Mouse (Mus musculus) embryonic facial prominence, embryonic 14.5 days (tissue): Measurements from ENCODE around the gene Wnt5a. TPM values are rescaled to one million over a fixed set of nuclear protein-coding genes. Genes with fewer than 3 reads are reported as not detected.

Experiments used
- ATAC-seq: fragments of 200-750 bp; cut with Nextera tagmentation; 2 replicates; pipeline ENCODE4 v1.8.0; 2017; ENCODE audit warnings: low read depth, moderate number of reproducible peaks, moderate TSS enrichment
- DNase-seq: peaks from one replicate; pipeline ENCODE4 v3.0.0-alpha.2; 2015; ENCODE audit warnings: low spot score
- H3K27ac ChIP-seq: fragments of 300-500 bp; sonication (generic); replicated peaks from 2 replicates; pipeline ENCODE4 v1.5.1; 2014; ENCODE audit warnings: low read depth, mild to moderate bottlenecking, low read length, moderate library complexity
- H3K27me3 ChIP-seq: fragments of 300-500 bp; sonication (generic); replicated peaks from 2 replicates; pipeline ENCODE4 v1.6.1; 2014; ENCODE audit warnings: low read length; ENCODE audit not compliant: control insufficient read depth, insufficient read depth
- H3K36me3 ChIP-seq: fragments of 300-500 bp; sonication (generic); 2 replicates; pipeline ENCODE4 v1.6.1; 2014; ENCODE audit warnings: low read length, mixed read lengths; ENCODE audit not compliant: control insufficient read depth, insufficient read depth
- H3K4me1 ChIP-seq: fragments of 300-500 bp; sonication (generic); 2 replicates; pipeline ENCODE4 v1.6.1; 2014; ENCODE audit warnings: antibody characterized with exemption, low read length; ENCODE audit not compliant: control insufficient read depth, insufficient read depth
- H3K4me2 ChIP-seq: fragments of 300-500 bp; sonication (generic); 2 replicates; pipeline ENCODE4 v1.6.1; 2014; ENCODE audit warnings: low read depth, mild to moderate bottlenecking, low read length, moderate library complexity, mixed read lengths
- H3K4me3 ChIP-seq: fragments of 300-500 bp; sonication (generic); 2 replicates; pipeline ENCODE4 v1.5.1; 2014; ENCODE audit warnings: low read depth, mild to moderate bottlenecking, low read length
- H3K9ac ChIP-seq: fragments of 300-500 bp; sonication (generic); 2 replicates; pipeline ENCODE4 v1.6.1; 2014; ENCODE audit warnings: low read depth, mild to moderate bottlenecking, low read length, moderate library complexity, mixed read lengths
- H3K9me3 ChIP-seq: fragments of 300-500 bp; sonication (generic); 2 replicates; pipeline ENCODE4 v1.6.1; 2016; ENCODE audit warnings: low read length; ENCODE audit not compliant: control insufficient read depth
- WGBS: fragments of 180-500 bp; shearing (Covaris S2); extraction: QIAGEN DNeasy Blood & Tissue Kit; methylation state at CpG from one replicate; pipeline ENCODE4 v1.1.7; 2014; 5-methylcytosine and 5-hydroxymethylcytosine counted together
- polyA plus RNA-seq: library from polyadenylated mRNA; unstranded; fragments of >200 nt; fragmentation: Nextera tagmentation; extraction: Ambion mirVana; gene quantifications from 2 replicates; pipeline ENCODE4 v1.2.1, GENCODE M21; 2014

Wnt5a gene
- polyA plus RNA-seq, 1 experiment from 2014 or later, result 58.6 TPM

DNA sequence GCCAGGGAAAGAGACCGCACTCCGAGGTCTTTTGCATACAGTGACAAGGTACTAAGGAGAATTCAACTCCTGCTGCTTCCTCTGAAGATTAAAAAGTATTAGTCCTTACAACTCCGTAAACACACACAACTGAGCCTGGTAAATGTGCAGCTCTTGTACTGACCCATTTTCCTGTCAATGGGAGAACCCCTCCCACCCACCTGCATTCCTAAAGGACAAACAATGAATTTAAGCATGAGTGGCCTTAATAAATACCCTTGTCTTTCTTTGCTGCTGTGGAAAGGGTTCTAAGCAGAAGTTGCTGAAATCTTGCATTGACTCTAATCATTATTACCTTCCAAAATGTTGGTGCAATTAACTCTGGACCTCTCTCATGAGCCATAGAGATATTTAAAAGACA is 27.8 kb upstream of the Wnt5a start:
- no peaks in the 10 kb centered on the region for H3K36me3 ChIP-seq
- no peaks in the 10 kb centered on the region for H3K27me3 ChIP-seq
- ATAC-seq (no peak), DNase-seq (no peak)
- H3K4me3 ChIP-seq, result no peak overlapping the region
- no peaks in the 10 kb centered on the region for H3K9me3 ChIP-seq
- H3K9ac ChIP-seq, result no peak overlapping the region
- no peak overlapping the region for H3K4me2 ChIP-seq
- 68% methylated on average over 3 of the region's 3 CpGs for WGBS
- no peaks in the 10 kb centered on the region for H3K4me1 ChIP-seq
- H3K27ac ChIP-seq, result no peak overlapping the region

DNA sequence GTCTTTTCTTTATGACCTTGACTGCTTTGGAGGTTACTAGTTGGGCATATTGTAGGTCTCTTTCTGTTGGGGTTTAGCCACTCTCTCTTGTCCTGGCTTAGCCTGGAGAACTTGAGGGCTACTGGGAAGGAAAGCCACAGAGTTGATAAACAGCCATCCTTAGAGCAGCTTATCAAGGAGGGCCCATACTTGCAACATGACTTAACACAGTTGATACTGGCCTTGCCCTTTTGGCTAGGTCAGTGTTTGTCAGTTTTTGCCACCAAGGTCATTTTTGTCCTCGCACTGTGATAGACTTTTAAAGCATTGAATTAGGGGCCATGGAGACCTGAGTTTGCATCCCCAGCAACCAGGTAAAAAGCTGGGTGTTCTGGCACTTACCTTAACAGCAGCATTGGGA is 23.7 kb upstream of the Wnt5a start:
- Histone ChIP-seq H3K9ac (no peak overlapping the region), H3K27me3 (no peaks in the 10 kb centered on the region), H3K4me3 (no peak overlapping the region), H3K4me1 (no peaks in the 10 kb centered on the region), H3K9me3 (no peaks in the 10 kb centered on the region), H3K4me2 (no peak overlapping the region), H3K27ac (no peak overlapping the region), H3K36me3 (no peaks in the 10 kb centered on the region)
- DNase-seq (no peak), ATAC-seq (no peak)
- WGBS, result 76% methylated on average over 1 of the region's 1 CpGs

DNA sequence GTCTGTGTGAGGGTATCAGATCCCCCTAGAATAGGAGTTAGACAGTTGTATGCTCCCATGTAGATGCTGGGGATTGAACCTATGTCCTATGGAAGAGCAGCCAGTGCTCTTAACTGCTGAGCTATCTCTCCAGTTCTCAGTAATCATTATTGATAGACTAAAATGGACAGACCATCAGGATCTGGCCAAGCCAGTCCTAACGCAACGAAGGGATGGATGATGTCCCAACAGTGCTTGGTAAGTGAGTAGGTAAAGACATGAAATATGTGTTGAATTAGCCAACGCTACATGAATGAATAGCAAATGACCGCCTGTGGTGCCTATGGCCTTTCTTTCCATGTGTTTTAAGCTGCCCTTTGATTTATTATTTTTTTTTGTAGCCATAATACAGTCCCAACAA is 10.7 kb upstream of the Wnt5a start:
- no peak overlapping the region for H3K27ac ChIP-seq
- no peak overlapping the region for H3K9ac ChIP-seq
- no peaks in the 10 kb centered on the region for H3K9me3 ChIP-seq
- no peaks in the 10 kb centered on the region for H3K4me1 ChIP-seq
- 86% methylated on average over 4 of the region's 4 CpGs for WGBS
- ATAC-seq, result no peak
- no peak overlapping the region for H3K4me2 ChIP-seq
- no peaks in the 10 kb centered on the region for H3K27me3 ChIP-seq
- DNase-seq, result no peak
- no peak overlapping the region for H3K4me3 ChIP-seq
- no peaks in the 10 kb centered on the region for H3K36me3 ChIP-seq

DNA sequence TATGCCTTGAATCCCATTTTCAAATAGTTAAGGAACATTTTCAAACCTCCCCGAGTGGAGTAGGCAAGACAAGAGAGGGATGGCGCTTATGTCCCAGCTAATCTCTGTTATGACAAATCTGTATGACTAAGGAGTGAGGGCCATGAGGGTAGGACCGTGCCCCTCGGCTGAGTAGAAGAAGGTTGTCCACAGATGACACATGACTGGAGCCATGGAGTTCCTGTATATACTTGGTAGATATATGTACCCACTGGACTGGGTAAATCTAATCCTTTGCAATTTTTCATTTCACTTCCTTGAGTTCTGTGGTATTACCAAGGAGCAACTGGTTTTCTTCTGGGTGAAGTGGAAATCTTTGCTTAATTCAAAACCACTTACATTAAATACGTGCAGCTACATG is 10.3 kb upstream of the Wnt5a start:
- WGBS, result 86% methylated on average over 5 of the region's 5 CpGs
- Histone ChIP-seq H3K4me1 (no peaks in the 10 kb centered on the region), H3K27ac (no peak overlapping the region), H3K4me2 (no peak overlapping the region), H3K9ac (no peak overlapping the region), H3K36me3 (no peaks in the 10 kb centered on the region), H3K9me3 (no peaks in the 10 kb centered on the region), H3K4me3 (no peak overlapping the region), H3K27me3 (no peaks in the 10 kb centered on the region)
- ATAC-seq (no peak), DNase-seq (no peak)

DNA sequence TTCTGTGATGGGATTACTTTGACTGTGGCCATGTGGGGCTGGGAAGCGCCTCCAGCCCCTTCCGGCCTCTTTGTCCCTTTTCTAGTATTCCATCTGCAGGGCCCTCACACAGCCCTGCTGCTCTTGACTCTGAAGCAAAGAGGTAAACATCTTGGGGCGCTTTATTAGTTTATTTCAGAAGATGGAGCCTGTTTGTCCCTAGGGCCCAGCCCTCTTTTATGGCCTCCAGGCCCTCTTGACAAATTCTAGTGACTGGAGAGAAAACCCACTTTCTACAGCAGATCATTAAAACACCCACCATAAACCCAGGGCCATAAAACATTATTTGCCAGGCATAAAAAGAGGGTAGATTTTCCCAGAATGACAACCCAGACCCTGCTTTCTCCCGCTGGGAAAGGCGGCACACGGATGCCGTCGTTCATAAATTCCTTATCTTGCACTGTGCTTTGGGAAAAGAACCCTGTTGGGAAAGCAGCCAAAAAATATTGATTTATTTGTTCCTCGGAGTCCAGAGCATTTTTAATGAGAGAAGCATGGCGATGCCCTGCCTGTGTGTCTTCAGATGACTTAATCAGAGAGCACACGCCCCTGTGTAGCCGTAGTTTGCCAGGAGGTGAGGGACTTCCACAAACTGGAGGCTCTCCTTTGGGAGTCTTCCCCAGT is 3.2 kb upstream of the Wnt5a start:
- no peak overlapping the region for H3K4me3 ChIP-seq
- H3K27me3 ChIP-seq, result no peaks in the 10 kb centered on the region
- peaks cover 6% of the 10 kb centered on the region; the same call in 1 of the 2 replicates for H3K4me1 ChIP-seq
- H3K36me3 ChIP-seq, result no peaks in the 10 kb centered on the region
- no peak overlapping the region for H3K4me2 ChIP-seq
- no peaks in the 10 kb centered on the region for H3K9me3 ChIP-seq
- H3K9ac ChIP-seq, result no peak overlapping the region
- DNase-seq (no peak), ATAC-seq (no peak)
- WGBS, result 63% methylated on average over 12 of the region's 12 CpGs
- no peak overlapping the region for H3K27ac ChIP-seq

DNA sequence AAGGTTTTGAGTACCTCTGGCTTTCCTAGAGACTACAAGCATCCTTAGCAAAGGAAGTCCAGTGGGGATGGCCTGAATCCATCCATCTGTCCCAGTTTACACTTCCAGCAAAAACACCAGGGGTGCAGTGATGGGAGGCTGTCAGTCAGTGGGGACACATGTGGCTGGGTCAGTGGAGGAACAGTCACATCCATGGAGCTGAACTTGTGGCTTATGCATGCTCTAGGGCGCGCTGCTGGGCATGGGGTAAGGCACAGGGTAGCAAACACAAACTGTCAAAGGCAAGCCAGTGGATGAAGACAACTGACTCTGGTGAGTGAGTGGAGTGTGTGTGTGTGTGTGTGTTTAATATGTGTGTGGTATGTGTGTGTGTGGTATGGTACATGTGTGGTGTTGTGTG is 1.3 kb upstream of the Wnt5a start:
- Histone ChIP-seq H3K36me3 (no peaks in the 10 kb centered on the region), H3K4me3 (no peak overlapping the region), H3K9ac (no peak overlapping the region), H3K27me3 (0 out of 2 replicates have a peak, but pooled peaks cover 2% of the 10 kb centered on the region), H3K9me3 (no peaks in the 10 kb centered on the region), H3K4me2 (no peak overlapping the region), H3K27ac (no peak overlapping the region), H3K4me1 (peaks cover 6% of the 10 kb centered on the region; the same call in 1 of the 2 replicates)
- ATAC-seq, result no peak
- DNase-seq, result no peak
- WGBS, result 75% methylated on average over 2 of the region's 2 CpGs

DNA sequence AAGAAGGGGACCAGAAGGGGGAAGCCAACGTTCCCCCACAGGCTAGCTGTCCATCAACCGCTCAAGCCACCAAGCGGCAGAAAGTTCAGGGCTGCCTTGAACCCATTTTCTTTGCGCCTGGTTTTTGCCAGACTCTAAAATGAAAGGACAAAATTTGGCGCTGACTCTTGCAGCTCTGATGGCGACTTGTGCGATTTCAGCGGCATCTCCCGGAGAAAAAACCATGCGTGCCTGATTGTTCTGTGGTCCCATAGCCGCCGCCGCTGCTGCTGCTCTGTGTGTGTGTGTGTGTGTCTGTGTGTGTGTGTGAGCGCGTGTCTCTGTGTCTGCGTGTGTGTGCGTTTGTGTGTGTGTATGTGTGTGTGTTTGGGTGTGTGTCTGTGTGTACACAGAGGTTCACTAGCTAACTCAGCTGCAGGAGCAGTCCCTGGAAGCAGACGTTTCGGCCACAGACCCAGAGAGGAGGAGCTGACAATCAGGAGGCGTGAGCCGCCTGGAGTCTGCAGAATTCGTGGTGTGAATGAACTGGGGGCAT is 568 bp downstream of the Wnt5a start:
- Histone ChIP-seq H3K9ac (peak overlapping the region; percentile 96), H3K9me3 (no peaks in the 10 kb centered on the region), H3K4me2 (peak overlapping the region; percentile 84), H3K27me3 (0 out of 2 replicates have a peak, but pooled peaks cover 6% of the 10 kb centered on the region), H3K36me3 (no peaks in the 10 kb centered on the region), H3K4me1 (peaks cover 6% of the 10 kb centered on the region; the same call in 1 of the 2 replicates), H3K27ac (peak overlapping the region; percentile 99), H3K4me3 (peak overlapping the region; percentile 86)
- 1% methylated on average over 21 of the region's 22 CpGs for WGBS
- peak; percentile 88 for DNase-seq
- ATAC-seq, result peak; percentile 42; the same call in 1 of the 2 replicates

DNA sequence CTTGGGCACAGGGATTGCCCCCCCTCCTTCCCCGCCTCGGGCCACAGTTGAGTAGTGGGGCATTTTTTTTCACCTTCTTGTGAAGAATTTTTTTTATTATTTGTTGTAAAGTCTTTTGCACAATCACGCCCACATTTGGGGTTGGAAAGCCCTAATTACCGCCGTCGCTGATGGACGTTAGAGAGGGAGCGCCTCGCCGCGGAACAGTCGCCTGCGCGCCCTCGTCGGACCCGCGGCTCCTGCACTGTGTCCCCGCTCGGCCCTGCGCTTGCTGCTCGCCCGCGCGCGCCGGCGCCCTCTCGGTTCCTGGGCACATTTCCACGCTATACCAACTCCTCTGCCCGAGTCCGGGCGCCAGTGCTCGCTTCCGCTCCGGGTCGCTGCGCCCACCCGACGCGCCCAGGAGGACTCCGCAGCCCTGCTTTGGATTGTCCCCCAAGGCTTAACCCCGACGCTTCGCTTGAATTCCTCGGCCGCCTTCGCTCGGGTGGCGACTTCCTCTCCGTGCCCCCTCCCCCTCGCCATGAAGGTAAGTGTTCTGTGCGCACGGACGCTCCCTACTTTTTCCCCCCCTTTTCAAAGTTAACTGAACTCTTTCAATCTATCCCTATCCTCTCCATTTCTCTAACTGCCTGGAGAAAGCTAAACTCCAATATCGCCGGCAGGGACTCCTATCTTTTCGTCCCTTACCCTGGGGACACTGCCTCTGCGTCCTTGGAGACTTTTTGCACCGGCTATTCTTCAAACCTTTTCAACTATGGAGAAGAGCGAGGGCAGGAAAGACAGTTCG is 1.2 kb downstream of the Wnt5a start:
- H3K27ac ChIP-seq, result peak overlapping the region; percentile 99
- under 1% methylated on average over 39 of the region's 62 CpGs for WGBS
- ATAC-seq (no peak; the same call in 1 of the 2 replicates), DNase-seq (peak; percentile 33)
- peaks cover 6% of the 10 kb centered on the region; the same call in 1 of the 2 replicates for H3K4me1 ChIP-seq
- H3K27me3 ChIP-seq, result 0 out of 2 replicates have a peak, but pooled peaks cover 6% of the 10 kb centered on the region
- no peaks in the 10 kb centered on the region for H3K36me3 ChIP-seq
- peak overlapping the region; percentile 86 for H3K4me3 ChIP-seq
- no peaks in the 10 kb centered on the region for H3K9me3 ChIP-seq
- peak overlapping the region; percentile 96 for H3K9ac ChIP-seq
- peak overlapping the region; percentile 84 for H3K4me2 ChIP-seq
